Mouse (Mus musculus) forebrain, embryonic 11.5 days (tissue): ENCODE measurements around the gene Zfp385c. TPM values are rescaled to one million over a fixed set of nuclear protein-coding genes. Genes with fewer than 3 reads are reported as not detected.
"Not testable (repeated sequence)": the region's sequence is repeated elsewhere in the genome, so short reads cannot be mapped to it uniquely, and the experiment has no call there.

Source experiments
- ATAC-seq: fragments of 200-750 bp; cut with Nextera tagmentation; replicated peaks from 2 replicates; pipeline ENCODE4 v1.8.0; 2017; ENCODE audit warnings: moderate TSS enrichment; ENCODE audit not compliant: low FRiP score
- DNase-seq: peaks from one replicate; pipeline ENCODE4 v3.0.0-alpha.2; 2017; ENCODE audit warnings: low spot score
- H3K27ac ChIP-seq: fragments of 300-500 bp; sonication (generic); 2 replicates; pipeline ENCODE4 v1.5.1; 2014; ENCODE audit warnings: low read depth, low read length
- H3K27me3 ChIP-seq: fragments of 300-500 bp; sonication (generic); 2 replicates; pipeline ENCODE4 v1.6.1; 2014; ENCODE audit warnings: mild to moderate bottlenecking, low read length, mixed read lengths; ENCODE audit not compliant: control insufficient read depth, insufficient read depth
- H3K36me3 ChIP-seq: fragments of 300-500 bp; sonication (generic); 2 replicates; pipeline ENCODE4 v1.6.1; 2014; ENCODE audit warnings: mild to moderate bottlenecking, low read length, moderate library complexity, mixed read lengths; ENCODE audit not compliant: control insufficient read depth, insufficient read depth
- H3K4me1 ChIP-seq: fragments of 300-500 bp; sonication (generic); replicated peaks from 2 replicates; pipeline ENCODE4 v1.6.1; 2014; ENCODE audit warnings: low read length, mixed read lengths; ENCODE audit not compliant: control insufficient read depth, insufficient read depth
- H3K4me2 ChIP-seq: fragments of 300-500 bp; sonication (generic); 2 replicates; pipeline ENCODE4 v1.6.1; 2014; ENCODE audit warnings: low read depth, mild to moderate bottlenecking, low read length, moderate library complexity, mixed read lengths; ENCODE audit not compliant: severe bottlenecking
- H3K4me3 ChIP-seq: fragments of 300-500 bp; sonication (generic); 2 replicates; pipeline ENCODE4 v1.5.1; 2014; ENCODE audit warnings: low read depth, low read length
- H3K9ac ChIP-seq: fragments of 300-500 bp; sonication (generic); 2 replicates; pipeline ENCODE4 v1.6.1; 2014; ENCODE audit warnings: low read length
- H3K9me3 ChIP-seq: fragments of 300-500 bp; sonication (generic); 2 replicates; pipeline ENCODE4 v1.6.1; 2016; ENCODE audit warnings: low read length, mixed read lengths; ENCODE audit not compliant: control insufficient read depth
- WGBS: fragments of 180-500 bp; shearing (Covaris S2); extraction: QIAGEN DNeasy Blood & Tissue Kit; methylation state at CpG from one replicate; pipeline ENCODE4 v1.1.7; 2014; 5-methylcytosine and 5-hydroxymethylcytosine counted together
- polyA plus RNA-seq: library from polyadenylated mRNA; unstranded; fragments of >200 nt; fragmentation: Nextera tagmentation; extraction: Ambion mirVana; gene quantifications from 2 replicates; pipeline ENCODE4 v1.2.1, GENCODE M21; 2014

Zfp385c gene
- polyA plus RNA-seq, 1 experiment from 2014 or later: not detected

GRCm38 (mm10) chr11:100585148-100585547 lies 107.1 kb downstream of the Zfp385c start:
- Histone ChIP-seq H3K4me1 (0 out of 2 replicates have a peak, but pooled peaks cover 2% of the 10 kb centered on the region), H3K36me3 (peaks cover 25% of the 10 kb centered on the region), H3K4me2 (no peak overlapping the region), H3K9ac (no peak overlapping the region), H3K27me3 (no peaks in the 10 kb centered on the region), H3K27ac (no peak overlapping the region), H3K9me3 (no peaks in the 10 kb centered on the region), H3K4me3 (no peak overlapping the region)
- no peak for DNase-seq
- WGBS: 96% methylated on average over 3 of the region's 3 CpGs
- no peak for ATAC-seq

DNA sequence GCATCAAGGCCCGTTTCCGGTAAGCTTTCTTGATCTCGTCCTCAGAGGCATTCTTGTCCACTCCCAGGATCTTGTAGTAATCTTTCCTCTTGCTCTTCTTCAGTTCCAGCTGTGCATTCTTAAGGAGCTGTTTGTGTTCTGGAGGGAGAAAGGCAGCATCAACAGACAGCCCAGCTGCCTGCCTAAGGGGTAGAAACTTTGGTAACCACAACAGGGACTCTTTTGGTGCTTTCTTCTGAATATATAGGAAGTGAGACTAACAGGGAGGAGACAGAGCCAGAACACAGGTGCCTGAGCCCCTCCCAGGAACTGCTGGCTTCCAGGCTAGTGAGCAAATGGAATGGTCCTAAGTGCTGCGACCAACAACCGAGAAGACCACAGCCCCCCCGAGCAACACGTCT lies 107.7 kb downstream of the Zfp385c start:
- Histone ChIP-seq H3K9me3 (no peaks in the 10 kb centered on the region), H3K27ac (no peak overlapping the region), H3K4me3 (no peak overlapping the region), H3K4me2 (no peak overlapping the region), H3K4me1 (0 out of 2 replicates have a peak, but pooled peaks cover 2% of the 10 kb centered on the region), H3K27me3 (no peaks in the 10 kb centered on the region), H3K9ac (no peak overlapping the region), H3K36me3 (peaks cover 25% of the 10 kb centered on the region)
- 88% methylated on average over 7 of the region's 7 CpGs for WGBS
- DNase-seq (no peak), ATAC-seq (no peak)

GRCm38 (mm10) chr11:100582836-100583235 lies 109.4 kb downstream of the Zfp385c start:
- Histone ChIP-seq H3K9me3 (no peaks in the 10 kb centered on the region), H3K4me3 (no peak overlapping the region), H3K4me1 (0 out of 2 replicates have a peak, but pooled peaks cover 2% of the 10 kb centered on the region), H3K27me3 (no peaks in the 10 kb centered on the region), H3K36me3 (peaks cover 20% of the 10 kb centered on the region), H3K9ac (no peak overlapping the region), H3K27ac (no peak overlapping the region), H3K4me2 (no peak overlapping the region)
- WGBS: 91% methylated on average over 2 of the region's 2 CpGs
- no peak for DNase-seq
- ATAC-seq: no peak

DNA sequence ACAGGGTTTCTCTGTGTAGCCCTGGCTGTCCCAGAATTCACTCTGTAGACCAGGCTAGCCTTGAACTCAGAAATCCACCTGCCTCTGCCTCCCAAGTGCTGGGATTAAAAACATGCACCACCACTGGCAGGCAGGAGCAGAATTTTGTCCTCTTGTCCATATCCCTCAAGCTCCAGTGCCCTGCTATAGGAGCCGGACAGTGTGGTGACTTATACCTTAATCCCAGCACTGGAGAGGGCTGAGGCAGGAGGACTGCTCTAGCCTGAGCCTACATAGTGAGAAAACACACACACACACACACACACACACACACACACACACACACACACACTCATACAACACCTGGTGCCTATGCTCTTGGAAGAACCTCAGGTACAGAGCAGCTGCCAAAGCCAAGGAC lies 109.8 kb downstream of the Zfp385c start:
- H3K4me3 ChIP-seq, H3K9ac ChIP-seq, H3K27me3 ChIP-seq, DNase-seq, H3K9me3 ChIP-seq, H3K4me2 ChIP-seq, H3K27ac ChIP-seq, H3K4me1 ChIP-seq, ATAC-seq: not testable (repeated sequence)
- WGBS: 93% methylated on average over 1 of the region's 1 CpGs
- peaks cover 20% of the 10 kb centered on the region for H3K36me3 ChIP-seq

GRCm38 (mm10) chr11:100581756-100582155 lies 110.5 kb downstream of the Zfp385c start:
- H3K27ac ChIP-seq: no peak overlapping the region
- no peaks in the 10 kb centered on the region for H3K9me3 ChIP-seq
- WGBS: 92% methylated on average over 4 of the region's 4 CpGs
- no peaks in the 10 kb centered on the region for H3K27me3 ChIP-seq
- no peak overlapping the region for H3K9ac ChIP-seq
- H3K4me3 ChIP-seq: no peak overlapping the region
- ATAC-seq (no peak), DNase-seq (no peak)
- no peak overlapping the region for H3K4me2 ChIP-seq
- H3K36me3 ChIP-seq: peaks cover 20% of the 10 kb centered on the region
- H3K4me1 ChIP-seq: 0 out of 2 replicates have a peak, but pooled peaks cover 2% of the 10 kb centered on the region

DNA sequence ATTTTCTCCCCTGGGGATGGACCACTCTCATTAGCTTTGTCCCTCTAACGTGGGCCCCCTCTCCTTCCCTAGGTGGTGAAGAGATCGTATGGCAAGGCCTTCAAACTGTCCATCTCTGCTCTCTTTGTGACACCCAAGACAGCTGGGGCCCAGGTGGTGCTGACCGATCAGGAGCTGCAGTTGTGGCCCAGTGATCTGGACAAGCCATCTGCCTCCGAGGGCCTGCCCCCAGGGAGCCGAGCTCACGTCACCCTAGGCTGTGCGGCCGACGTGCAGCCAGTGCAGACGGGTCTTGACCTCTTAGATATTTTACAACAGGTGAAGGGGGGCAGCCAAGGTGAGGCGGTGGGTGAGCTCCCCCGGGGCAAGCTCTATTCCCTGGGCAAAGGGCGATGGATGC lies 112.0 kb downstream of the Zfp385c start:
- DNase-seq (no peak), ATAC-seq (no peak)
- H3K4me2 ChIP-seq: no peak overlapping the region
- peaks cover 14% of the 10 kb centered on the region for H3K36me3 ChIP-seq
- no peak overlapping the region for H3K4me3 ChIP-seq
- no peaks in the 10 kb centered on the region for H3K27me3 ChIP-seq
- H3K27ac ChIP-seq: no peak overlapping the region
- no peaks in the 10 kb centered on the region for H3K9me3 ChIP-seq
- H3K4me1 ChIP-seq: 0 out of 2 replicates have a peak, but pooled peaks cover 6% of the 10 kb centered on the region
- 91% methylated on average over 13 of the region's 13 CpGs for WGBS
- no peak overlapping the region for H3K9ac ChIP-seq

- H3K9me3 ChIP-seq: no peaks in the 10 kb centered on the region
- 0 out of 2 replicates have a peak, but pooled peaks cover 6% of the 10 kb centered on the region for H3K4me1 ChIP-seq
- H3K4me2 ChIP-seq: no peak overlapping the region
- no peak overlapping the region for H3K9ac ChIP-seq
- DNase-seq (no peak), ATAC-seq (no peak)
- H3K27ac ChIP-seq: no peak overlapping the region
- WGBS: 95% methylated on average over 9 of the region's 9 CpGs
- no peaks in the 10 kb centered on the region for H3K27me3 ChIP-seq
- no peak overlapping the region for H3K4me3 ChIP-seq
- H3K36me3 ChIP-seq: peaks cover 8% of the 10 kb centered on the region
Observed at GRCm38 (mm10) chr11:100579116-100579799, 113.0 kb downstream of the Zfp385c start.

DNA sequence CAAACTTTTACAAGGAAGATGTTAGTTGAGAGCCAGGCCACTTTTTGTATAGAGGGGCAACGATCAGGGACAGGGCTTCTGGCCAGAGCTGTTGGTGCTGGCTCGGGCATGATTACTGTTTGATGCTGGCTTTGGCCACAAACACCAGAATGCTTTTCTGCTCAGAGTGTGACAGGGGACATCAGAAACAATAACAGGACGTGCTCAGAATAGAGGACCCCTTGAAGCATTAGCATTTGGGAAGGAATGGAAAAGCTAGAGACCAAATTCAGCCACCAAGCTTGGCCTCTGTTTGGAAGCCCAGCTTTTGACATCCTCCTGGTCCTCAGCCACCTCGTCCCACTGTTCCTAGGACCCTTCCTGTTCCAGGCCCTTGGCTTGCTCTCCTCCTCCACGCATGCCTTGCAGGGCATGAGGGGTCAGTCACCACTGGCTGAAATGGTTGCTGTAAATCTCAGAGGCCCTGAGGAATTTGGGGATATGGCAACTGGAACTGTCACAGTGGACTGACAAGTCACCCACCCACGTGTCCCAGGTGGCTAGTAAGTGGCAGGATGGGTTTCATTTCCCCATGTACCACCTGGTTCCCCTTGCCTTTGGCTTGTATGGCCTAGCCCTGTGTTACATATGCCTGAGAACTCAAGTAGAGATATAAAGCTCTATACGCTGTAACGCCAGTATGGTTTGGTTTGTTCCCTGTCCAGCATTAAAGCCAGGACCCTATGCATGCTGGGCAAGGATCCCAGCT lies 114.2 kb downstream of the Zfp385c start:
- Histone ChIP-seq H3K4me1 (0 out of 2 replicates have a peak, but pooled peaks cover 6% of the 10 kb centered on the region), H3K9me3 (no peaks in the 10 kb centered on the region), H3K4me2 (no peak overlapping the region), H3K36me3 (no peaks in the 10 kb centered on the region; the same call in 1 of the 2 replicates), H3K4me3 (no peak overlapping the region), H3K27ac (no peak overlapping the region), H3K27me3 (no peaks in the 10 kb centered on the region), H3K9ac (no peak overlapping the region)
- WGBS: 87% methylated on average over 8 of the region's 8 CpGs
- ATAC-seq (no peak), DNase-seq (no peak)
